Mouse (Mus musculus) MEL-GATA-1-ER (cell line): Measurements from ENCODE around the gene Arpc1a.

Experiments
- DNase-seq: peaks from one replicate; pipeline ENCODE4 v3.0.0-alpha.2; 2012; ENCODE audit warnings: low read depth; ENCODE audit errors: extremely low read depth

Gene Arpc1a

DNA sequence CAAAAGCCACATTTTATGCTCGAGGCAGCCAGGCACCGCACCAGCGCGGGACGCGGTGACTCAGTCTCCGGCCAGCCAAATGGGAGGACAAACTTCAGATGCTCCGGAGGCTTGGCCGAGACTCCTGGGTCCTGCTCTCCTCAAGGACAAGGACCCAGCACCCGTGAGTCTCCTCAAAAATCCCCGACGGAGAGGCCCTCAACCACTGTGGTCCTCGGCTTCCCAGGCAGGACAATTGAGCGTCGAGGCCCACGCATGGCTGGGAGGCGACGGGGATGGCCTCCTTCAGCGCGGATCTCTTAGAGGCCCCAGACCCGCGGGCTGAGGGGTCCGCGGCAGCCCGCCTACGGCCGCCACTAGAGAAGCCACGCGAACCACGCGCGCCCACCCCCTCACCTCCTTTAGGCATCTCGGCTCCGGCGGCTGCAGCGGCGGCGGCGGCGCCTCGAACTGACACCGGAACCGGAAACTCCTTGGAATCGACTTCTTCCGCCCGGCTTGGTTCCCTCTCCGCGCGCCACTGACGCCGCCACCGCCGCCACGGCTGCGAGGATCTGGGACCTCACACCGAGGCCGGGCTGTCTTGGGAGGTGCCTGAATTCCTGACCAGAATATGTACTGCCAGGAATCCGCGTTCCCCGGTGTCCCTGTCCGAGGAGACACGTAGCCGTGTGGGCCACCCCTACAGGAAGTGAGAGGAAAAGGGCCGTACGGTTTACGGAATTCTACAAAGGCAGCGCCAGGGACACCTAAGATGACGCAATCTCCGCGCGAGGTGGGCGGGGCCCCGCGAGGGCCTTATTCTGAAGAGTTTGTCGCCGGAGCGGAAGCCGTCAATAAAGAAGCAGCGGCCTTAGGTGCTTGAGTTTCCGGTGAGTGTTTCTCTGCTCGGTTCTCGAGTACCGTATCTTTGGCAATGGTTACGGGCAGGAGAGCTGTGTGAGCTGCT lies 56.2 kb downstream of the Arpc1a start, which contains the start of the genes Pdap1 and Bud31:
Pdap1 (minus strand) TSS at position 668 of the 949 bp plus-strand sequence.
Bud31 (plus strand) TSS at position 792 of the 949 bp plus-strand sequence.
- DNase-seq, result peak; percentile 70

DNA sequence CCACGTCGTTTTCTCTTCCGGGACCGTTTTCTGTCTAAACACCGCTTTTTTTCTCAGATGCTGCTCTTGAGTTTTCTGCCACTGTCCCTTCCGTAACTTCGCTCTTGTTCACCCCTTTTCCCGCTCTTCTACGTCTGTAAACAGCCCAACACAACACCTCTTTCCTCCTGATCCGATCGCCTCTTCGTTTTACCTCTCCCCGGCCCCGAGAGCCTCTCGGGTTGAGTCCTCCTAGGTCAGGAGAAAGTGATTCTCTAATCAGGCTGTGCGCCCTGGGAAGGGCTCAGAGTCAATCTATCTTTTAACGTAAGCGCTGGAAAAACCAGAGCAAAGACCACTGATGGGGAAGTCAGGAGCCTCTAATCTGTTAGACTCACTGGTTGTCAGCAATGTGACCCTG lies 57.0 kb downstream of the Arpc1a start:
- DNase-seq, result no peak

DNA sequence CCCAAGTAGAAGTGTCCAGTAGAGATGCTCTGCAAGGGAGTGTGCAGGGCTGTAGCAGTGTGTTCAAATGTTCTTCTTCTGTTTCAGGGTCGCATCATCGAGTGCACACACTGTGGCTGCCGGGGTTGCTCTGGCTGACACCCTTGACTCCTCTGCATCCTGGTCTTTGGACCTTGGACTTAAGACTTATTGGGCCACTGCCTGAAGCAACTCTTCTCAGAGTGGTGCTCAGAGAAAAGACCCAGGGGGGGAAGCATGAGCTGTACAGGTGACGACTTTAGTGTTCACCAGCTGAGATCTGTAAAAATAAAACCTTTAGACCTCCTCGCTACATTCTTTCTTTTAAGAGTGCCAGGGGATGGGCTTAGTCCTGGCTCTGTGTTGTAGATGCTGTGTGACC lies 64.1 kb downstream of the Arpc1a start:
- DNase-seq, result no peak

DNA sequence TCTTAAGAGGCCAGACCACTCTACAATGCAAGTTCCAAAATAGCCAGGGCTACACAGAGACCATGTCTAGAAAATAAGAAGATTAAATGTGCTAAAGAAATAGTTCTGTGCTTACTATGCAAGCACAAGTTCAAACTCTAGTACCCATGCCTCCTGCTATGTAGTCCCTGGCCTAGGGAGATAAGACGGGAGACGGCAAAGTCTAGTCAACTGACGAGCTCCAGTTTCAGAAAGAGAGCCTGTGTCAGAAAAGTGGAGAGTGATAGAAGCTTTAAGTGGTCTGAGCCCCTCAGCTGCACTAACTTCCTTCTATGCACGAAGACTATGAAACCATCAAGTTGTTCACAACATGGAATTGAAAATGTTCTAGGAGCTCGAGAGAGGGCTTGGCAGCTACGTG lies 65.7 kb downstream of the Arpc1a start:
- DNase-seq, result peak; percentile 17

DNA sequence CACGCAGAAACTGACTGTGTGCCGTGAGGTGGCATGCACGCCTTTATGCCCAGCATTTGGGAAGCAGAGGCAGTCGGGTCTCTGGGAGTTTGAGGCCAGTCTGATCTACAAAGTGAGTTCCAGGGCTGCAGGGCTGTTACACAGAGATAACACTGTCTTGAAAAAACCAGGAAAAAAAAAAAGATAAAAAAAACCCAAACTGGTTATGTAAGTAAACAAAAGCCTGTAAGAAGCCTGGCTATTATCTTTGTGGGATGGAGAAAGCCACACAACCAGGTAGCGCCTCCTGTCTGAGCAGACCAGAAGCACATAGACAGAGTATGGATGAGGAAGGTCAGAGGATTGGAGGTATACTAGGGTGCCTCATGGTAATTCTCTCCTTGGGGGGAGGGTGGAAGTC lies 69.1 kb downstream of the Arpc1a start:
- peak; percentile 46 for DNase-seq
